Mouse (Mus musculus): ENCODE measurements at regions not wholly inside any gene's neighbourhood (a gene's known extent, or its start where the extent isn't known, plus 50 kb on each side); places are given as distances from the start of the nearest gene placed in this dataset.

GRCm38 (mm10) chr4:12814251-12814650 lies 642.4 kb upstream of the Fam92a start:
- no peak for TF ChIP-seq CTCF (IDR thresholded peaks at IDR 0.05; ENCODE audit: low read depth, low read length)
- TF ChIP-seq POLR2A (IDR thresholded peaks at IDR 0.05; ENCODE audit: insufficient read depth, low read length) = no peak
- no peak for TF ChIP-seq EP300 (IDR thresholded peaks at IDR 0.05; ENCODE audit: insufficient read depth, low read depth, low read length)

All from ES-Bruce4 (cell line).